Comparison of ENCODE assay signal across 13 mouse cellular contexts in genomic region chrX:36311420-36311819, GRCm38 (mm10). TPM values are rescaled to one million over a fixed set of nuclear protein-coding genes. Genes with fewer than 3 reads are reported as not detected.
A peak's percentile ranks its signal among the peaks of the same experiment; 100 is the strongest.
DNase-seq lines count a peak whose midpoint lies in the region.
"Had no signal": no experiment of that assay in that cellular context is flagged by ENCODE, and none has a peak within 500 bp of the region (broad histone marks: within the 10 kb centered on the region; RNA-seq: fewer than 3 reads in every experiment).

No protein-coding gene starts in this region.

- peak; percentile 24 to 77 for DNase-seq in frontal cortex, postnatal 36 days (ENCODE audit: low spot score in 2 of 2)
- DNase-seq in frontal cortex, postnatal 25 days (ENCODE audit: low spot score in 2 of 2), result no peak
- DNase-seq in right cerebral cortex, adult 18-20 months, result peak; percentile 64
- DNase-seq in right cerebral cortex, postnatal 25 days, result no peak
- DNase-seq in layer of hippocampus, postnatal 36 days, result peak; percentile 5 to 16
- peak; percentile 39 to 57 for DNase-seq in right cerebral cortex, postnatal 36 days (ENCODE audit: low spot score in 2 of 2)
- DNase-seq in cerebellum, postnatal 36 days, result no peak
- DNase-seq: cerebellum, adult 18-20 months; heart, postnatal 36 days; kidney, adult 18-20 months; kidney, postnatal 10 days; retina, postnatal 1 day; thymus, postnatal 36 days had no signal

RNA-seq across cellular contexts. Expression of gene Lonrf3, which starts 16.7 kb away (rescaled TPM):
- 10 to 100 TPM; 26.0 to 29.2 TPM for total RNA-seq in layer of hippocampus, postnatal 36 days (2021)

Comparison
In these comparisons a context has a peak if more than half of its experiments do, and no peak if none do; other contexts are left out.
1. DNase-seq: peak in frontal cortex, postnatal 36 days (2 of 2), right cerebral cortex, adult 18-20 months (single experiment), layer of hippocampus, postnatal 36 days (2 of 2) and right cerebral cortex, postnatal 36 days (2 of 2); none in frontal cortex, postnatal 25 days (0 of 2), right cerebral cortex, postnatal 25 days (single experiment) and cerebellum, postnatal 36 days (0 of 2).